Mouse (Mus musculus) monocyte, adult 2 months (primary cell): ENCODE results near the gene 4930442H23Rik.
"Not testable (repeated sequence)": the region's sequence is repeated elsewhere in the genome, so short reads cannot be mapped to it uniquely, and the experiment has no call there.

Source experiments
- DNase-seq, 2 experiments: peaks; one replicate each; pipeline ENCODE4 v3.0.0; 2022; ENCODE audit warnings: low spot score in 2 of 2, low read depth in 1 of 2

4930442H23Rik gene

GRCm38 (mm10) chr10:81198230-81198629, 14.6 kb upstream of the 4930442H23Rik start:
- peak in 1 of 2 experiments; percentile 51 for DNase-seq

GRCm38 (mm10) chr10:81197305-81197704, 13.7 kb upstream of the 4930442H23Rik start:
- DNase-seq = no peak

DNA sequence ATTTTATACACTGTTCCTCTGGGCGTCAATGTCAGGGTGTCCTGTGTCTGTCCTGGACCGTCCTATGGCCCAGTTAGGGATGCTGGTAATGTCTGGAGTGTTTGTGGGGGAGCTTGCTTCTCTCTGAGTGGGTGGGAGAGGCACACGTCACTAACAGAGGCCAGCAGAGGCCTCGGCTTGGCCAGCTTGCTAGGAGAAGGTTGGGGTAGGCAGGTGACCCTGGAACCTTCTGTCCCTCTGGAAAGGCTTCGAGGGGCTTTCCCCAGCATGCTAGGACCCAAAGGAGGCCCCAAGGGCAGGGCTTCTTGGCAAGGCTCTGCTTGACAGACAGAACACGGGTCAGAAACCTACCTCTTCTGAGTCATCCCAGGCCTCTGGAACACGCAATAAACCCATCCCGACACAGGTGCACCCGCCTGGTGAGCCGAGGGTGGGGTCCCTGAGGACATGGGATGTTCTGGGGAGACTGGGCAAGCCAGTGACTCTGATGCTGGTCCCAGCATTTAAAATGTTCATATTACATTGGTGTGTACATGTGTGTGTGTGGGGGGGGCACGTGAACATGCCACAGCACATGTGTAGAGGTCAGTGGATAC, 12.9 kb upstream of the 4930442H23Rik start:
- DNase-seq = no peak

GRCm38 (mm10) chr10:81195300-81195699, 11.7 kb upstream of the 4930442H23Rik start:
- no peak for DNase-seq

- DNase-seq = no peak
Observed at GRCm38 (mm10) chr10:81193991-81194774, 10.5 kb upstream of the 4930442H23Rik start.

DNA sequence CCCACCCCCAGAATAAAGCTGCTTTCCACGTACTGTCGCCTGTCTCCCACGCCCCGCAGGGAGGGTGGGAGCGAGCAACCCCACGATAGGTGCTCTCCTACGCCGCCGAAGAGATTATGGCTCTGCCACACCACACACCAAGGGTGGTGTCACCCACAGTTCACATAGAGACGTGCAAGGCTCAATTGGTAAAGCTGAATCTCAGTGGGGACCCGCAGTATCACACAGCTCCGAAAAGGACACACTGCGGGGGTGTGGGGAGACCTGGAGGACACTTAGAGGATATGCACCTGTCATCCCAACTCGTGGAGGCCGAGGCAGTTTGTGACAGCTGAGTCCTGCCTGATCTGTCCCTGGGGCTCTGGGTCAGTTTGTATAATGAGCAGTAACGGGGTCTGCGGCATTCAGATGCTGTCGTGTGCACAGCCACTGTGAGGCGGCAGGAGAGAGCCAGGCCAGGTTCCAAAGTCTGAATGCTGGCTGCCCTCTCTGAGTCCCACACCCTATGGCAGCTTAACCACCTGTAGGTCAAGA, 9.4 kb upstream of the 4930442H23Rik start:
- DNase-seq = no peak

GRCm38 (mm10) chr10:81192270-81192967, 8.8 kb upstream of the 4930442H23Rik start:
- peak in 1 of 2 experiments; percentile 66 for DNase-seq

GRCm38 (mm10) chr10:81191342-81191982, 7.8 kb upstream of the 4930442H23Rik start:
- no peak for DNase-seq

DNA sequence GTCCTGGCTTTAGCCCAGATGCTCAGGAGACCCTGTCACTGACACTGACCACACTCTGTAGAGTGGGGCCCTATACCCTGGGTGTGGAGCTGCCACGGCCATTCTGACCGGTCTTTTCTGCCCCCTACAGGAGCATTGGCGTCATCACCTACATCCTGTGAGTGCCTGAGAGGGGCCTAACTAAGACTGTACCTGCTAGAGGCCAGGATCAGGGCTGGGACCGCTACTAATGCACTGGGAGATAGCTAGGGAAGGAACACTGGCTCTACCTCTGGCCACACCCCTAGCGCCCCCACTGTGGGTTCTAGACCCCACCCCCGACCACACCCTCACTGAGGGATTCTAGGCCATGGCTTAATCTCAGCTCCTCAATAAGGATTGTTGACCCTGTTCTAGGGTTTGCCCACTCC, 7.3 kb upstream of the 4930442H23Rik start:
- DNase-seq = no peak

- no peak for DNase-seq
Observed at GRCm38 (mm10) chr10:81190236-81190911, 6.7 kb upstream of the 4930442H23Rik start.

DNA sequence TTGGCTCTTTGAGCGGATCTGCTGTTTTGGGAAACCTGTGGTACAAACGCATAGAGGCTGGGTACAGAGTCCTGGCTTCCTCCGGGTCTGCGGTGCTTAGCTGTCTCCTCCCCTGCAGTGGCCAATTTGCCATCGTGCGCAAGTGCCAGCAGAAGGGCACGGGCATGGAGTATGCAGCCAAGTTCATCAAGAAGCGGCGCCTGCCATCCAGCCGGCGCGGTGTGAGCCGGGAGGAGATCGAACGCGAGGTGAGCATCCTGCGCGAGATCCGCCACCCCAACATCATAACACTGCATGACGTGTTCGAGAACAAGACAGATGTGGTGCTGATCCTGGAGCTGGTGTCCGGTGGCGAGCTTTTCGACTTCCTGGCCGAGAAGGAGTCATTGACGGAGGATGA, 6.2 kb upstream of the 4930442H23Rik start:
- no peak for DNase-seq

GRCm38 (mm10) chr10:81187161-81187560, 3.5 kb upstream of the 4930442H23Rik start:
- DNase-seq = no peak

- no peak for DNase-seq
Observed at GRCm38 (mm10) chr10:81184765-81185164, 1.1 kb upstream of the 4930442H23Rik start.

DNA sequence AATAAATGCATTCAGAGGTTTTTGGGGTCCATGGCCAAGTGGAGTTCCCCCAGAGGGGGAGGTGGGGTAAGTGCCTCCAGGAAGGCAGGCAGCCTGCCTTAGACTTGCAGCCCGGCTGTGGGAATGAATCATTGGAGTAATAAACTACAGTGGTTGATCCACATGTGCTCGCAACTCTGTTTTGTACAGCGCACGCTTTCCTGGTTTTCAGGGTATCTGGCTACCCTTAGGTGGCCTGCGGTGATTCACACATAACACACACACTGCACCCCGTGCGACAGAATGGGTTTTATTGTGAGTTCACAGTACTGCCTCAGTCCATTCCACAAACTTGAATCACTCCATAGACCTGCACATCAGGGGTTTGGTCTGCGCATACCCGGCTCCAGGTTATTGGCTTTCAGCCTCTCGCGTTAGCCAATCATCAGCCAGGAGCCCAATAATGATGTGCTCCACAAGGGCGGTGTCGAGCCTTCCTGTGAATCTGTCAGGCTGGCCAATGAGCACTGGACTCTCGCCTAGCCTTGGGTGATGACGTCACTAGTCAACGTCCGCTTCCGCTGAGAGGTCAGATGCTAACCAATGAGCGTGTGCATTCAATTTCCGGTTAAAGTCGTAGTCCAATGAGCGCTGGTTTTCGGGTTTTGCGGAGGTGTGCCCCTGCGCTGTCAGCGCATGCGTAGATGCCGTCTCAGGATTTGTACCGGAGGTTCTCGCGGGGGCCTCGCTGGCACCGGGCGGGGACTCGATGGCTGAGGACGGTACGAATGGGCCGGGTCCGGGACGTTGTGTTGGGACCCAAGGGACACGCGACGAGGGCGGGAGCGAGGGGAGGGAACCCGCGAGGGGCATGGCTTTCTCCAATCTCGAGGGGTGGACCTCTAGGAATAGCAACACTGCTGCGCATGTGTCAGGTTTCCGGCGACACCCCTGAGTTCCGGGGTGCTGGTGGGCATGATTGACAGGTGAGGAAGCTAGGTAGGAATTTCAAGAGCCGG, 1.0 kb downstream of the 4930442H23Rik start, which contains the start of gene Dapk3:
TSS of gene Dapk3 (plus strand) at position 670 of the 998 bp plus-strand sequence.
- peak; percentile 89 to 94 for DNase-seq

GRCm38 (mm10) chr10:81181860-81182259, 1.8 kb downstream of the 4930442H23Rik start:
- DNase-seq = not testable (repeated sequence)

GRCm38 (mm10) chr10:81180946-81181345, 2.7 kb downstream of the 4930442H23Rik start:
- DNase-seq = no peak

DNA sequence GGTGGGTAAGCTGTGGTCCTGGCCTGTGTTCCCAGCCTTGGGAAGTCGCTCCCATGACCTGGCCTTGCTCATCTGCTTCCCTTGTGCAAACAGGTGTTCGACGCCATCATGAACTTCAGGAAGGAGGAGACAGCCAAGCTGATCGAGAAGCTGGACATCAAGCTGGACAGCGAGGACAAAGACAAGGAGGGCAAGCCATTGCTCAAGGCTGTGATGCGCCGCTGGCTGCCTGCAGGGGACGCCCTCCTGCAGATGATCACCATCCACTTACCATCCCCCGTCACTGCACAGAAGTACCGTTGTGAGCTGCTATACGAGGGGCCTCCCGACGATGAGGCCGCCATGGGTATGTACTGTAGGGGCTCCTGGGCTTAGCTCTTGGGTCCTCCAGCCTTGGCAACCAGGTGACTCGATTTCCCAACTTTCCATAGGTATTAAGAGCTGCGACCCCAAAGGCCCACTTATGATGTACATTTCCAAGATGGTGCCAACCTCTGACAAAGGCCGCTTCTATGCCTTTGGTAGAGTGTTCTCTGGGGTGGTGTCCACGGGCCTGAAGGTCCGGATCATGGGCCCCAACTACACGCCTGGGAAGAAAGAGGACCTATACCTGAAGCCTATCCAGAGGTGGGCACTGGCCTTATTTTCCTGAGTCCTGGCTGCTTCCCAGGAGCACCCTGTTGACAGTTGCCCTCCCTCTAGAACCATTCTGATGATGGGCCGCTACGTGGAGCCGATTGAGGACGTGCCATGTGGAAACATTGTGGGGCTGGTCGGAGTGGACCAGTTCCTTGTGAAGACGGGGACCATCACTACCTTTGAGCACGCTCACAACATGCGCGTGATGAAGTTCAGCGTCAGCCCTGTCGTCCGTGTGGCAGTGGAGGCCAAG, 4.0 kb downstream of the 4930442H23Rik start:
- DNase-seq = no peak

DNA sequence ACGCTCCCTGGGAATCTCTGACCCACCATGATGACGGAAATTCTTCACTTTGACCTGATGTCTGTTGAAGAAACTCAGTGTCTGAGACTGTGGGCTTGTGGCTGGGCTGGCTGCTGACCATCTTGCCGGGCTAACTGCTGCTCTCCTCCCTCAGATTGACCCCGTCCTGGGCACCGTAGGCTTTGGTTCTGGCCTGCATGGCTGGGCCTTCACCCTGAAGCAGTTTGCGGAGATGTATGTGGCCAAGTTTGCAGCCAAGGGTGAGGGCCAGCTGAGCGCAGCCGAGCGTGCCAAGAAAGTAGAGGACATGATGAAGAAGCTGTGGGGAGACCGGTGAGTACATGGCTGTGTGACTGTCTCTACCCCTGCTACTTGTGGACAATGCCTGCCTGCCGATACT, 4.7 kb downstream of the 4930442H23Rik start:
- no peak for DNase-seq
